Mouse (Mus musculus): Measurements from ENCODE around the gene Srsf4. TPM values are rescaled to one million over a fixed set of nuclear protein-coding genes. Genes with fewer than 3 reads are reported as not detected.

Srsf4 gene
- total RNA-seq (2021): 10 to 100 TPM; 31.2 to 32.9 TPM
- long read RNA-seq, experiment 1, transcript Srsf4-202 (6 exons, 2,257 nt): major isoform, 53 of 57 reads
- long read RNA-seq, experiment 1, partial matches to known transcripts: 1 of 57 reads
- long read RNA-seq, experiment 1, other reads (novel, unspliced or antisense): 3 of 57 reads
- long read RNA-seq, experiment 2, transcript Srsf4-202 (6 exons, 2,257 nt): major isoform, 24 of 29 reads
- long read RNA-seq, experiment 2, partial matches to known transcripts: 3 of 29 reads
- long read RNA-seq, experiment 2, other reads (novel, unspliced or antisense): 2 of 29 reads

DNA sequence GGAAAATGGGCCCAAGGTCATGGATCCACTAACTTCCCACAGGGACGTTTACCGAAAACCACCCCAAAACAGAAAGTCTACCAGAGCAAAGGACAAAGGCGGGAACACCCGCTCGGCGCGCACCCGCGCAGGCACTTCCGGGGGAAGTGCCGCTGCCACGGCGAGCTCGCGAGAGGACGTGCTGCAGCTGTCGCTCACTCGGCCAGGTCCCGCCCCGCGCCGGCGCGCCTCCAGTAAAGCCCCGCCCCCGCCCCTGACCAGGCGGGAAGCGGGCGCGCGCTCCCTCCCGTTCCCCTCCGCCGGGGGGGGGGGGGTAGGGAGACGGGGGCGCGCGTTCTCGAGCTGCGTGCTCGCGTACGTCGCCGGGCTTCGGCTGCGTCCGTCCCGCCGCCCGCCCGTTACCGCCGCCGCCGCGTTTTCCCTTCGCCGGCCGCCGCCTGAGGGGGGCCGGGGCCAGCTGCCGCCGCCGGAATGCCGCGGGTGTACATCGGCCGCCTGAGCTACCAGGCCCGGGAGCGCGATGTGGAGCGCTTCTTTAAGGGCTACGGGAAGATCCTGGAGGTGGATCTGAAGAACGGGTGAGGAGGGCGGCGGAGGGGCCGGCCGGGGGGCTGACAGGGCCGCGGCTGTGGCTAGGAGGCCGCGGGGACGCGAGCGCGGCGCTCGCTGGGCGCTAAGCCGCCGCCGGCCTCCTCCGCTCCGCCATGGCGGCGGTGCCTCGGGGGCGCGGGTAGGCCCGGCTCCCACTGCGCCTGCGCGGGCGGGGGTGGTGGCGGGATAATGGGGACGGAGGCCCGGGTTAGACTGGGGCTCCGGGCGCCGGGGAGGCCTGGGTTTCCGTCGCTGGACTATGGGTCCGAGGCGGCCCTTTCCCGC, at the start of gene Srsf4:
TSS of gene Srsf4 (plus strand) at position 325 of the 876 bp plus-strand sequence.
- peak; percentile 92 to 96 for DNase-seq

DNA sequence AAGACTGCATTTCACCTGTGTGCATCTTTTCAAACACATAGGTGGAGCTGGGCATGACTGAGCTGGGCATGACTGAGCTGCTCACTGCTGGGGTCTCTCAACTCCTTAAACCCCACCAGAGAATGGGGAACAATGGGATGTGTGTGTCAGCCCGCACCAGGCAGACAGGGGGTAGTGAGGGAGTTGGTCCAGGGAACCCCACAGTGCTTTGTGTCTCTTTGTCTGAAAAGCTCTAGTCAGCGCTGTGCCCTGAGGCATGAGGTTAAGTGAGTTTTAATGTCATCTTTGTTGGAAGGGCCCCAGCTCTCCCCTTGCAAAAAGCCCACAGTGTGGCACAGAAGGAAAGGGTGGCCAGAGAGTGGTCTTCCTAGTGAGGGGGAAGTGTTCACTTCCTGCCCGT, 48.5 kb upstream of the Srsf4 start:
- no peak for DNase-seq

GRCm38 (mm10) chr4:131825830-131826229, 47.6 kb upstream of the Srsf4 start:
- DNase-seq: peak; percentile 52 to 59

- no peak for DNase-seq
Observed at GRCm38 (mm10) chr4:131826905-131827304, 46.5 kb upstream of the Srsf4 start.

- DNase-seq: no peak
Observed at GRCm38 (mm10) chr4:131829123-131829522, 44.3 kb upstream of the Srsf4 start.

DNA sequence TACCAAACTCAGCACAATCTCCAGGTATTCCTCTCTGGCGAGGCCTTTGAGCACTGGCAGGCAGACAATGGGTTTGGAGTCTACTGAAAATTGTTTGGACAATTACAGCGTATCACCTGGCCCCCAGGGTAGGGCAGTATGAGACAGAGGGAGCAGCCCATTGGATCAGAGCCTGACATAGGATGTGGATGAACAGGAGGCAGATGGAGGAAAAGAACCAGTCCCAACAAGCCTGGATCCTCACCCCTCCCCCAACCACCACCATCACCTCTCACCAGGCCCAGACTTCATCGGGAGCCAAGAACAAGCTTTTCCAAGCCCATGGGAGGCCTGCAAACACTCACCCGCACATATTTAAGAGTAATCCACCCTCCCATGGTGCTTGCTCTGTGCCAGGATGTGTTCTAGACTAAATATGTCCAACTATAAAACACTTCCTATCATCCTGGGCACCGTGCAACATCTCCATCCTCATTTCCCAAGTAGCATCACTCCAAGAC, 41.8 kb upstream of the Srsf4 start:
- DNase-seq: no peak

GRCm38 (mm10) chr4:131832759-131833407, 40.5 kb upstream of the Srsf4 start:
- no peak for DNase-seq

DNA sequence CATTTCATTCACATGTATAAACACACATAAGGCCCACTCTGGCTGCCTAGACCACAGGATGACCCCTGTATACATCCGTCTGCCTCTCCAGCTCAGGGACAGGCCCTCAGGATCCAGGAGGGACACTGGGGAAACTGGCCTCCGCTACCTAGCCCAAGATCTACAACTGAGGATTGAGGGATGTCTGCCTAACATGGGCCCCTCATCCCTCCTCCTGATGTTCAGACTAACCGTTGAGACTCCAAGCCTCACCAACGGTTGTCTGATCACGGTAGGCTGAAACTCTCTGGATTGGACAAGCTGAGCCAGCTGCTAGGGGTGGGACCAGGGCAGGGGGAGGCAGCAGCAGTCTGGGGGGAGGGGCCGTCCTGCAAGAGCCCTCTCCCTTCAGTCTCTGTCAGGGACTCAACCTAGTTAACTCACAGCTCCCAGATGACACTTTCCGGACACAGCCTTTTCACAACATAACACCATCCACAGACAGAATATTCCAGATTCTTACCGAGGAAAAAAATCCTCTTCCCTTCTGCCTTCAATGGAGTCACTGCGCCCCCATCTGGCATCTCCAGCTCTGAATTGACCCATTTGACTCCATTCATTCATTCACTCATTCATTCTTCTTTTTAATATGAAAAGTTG, 39.3 kb upstream of the Srsf4 start:
- peak in 1 of 2 experiments; percentile 42 for DNase-seq

- DNase-seq: peak; percentile 70 to 71
Observed at GRCm38 (mm10) chr4:131836351-131836881, 37.0 kb upstream of the Srsf4 start.

DNA sequence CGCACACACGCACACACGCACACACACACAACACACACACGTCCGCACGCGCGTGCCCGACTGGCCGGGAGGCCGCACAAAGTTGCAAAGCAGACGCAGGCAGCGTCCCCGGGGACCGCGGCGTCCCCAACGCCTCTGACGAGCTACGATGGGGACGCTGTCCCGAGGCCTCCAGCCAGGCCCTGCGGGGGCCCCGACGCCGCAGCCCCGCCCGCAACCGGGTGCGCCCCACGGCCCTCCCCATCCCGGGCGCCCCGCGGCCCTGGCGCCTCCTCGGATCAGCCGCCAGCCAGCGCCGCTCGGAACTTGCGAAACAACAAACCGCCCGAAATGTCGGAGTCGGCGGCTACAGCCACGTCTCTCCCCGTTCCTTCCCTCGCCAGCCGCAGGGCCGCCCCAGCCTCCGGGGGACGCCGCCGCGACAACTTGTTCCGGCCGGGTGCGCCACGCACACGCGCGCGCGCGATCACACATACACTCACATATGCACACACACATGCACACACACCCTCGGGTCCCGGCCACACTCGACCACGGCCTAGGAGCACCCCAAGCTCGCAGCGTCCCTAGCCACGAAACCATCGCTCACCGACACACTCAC, 36.4 kb upstream of the Srsf4 start:
- peak; percentile 53 to 70 for DNase-seq

- DNase-seq: peak; percentile 92 to 96
Observed at GRCm38 (mm10) chr4:131837872-131838524, 35.4 kb upstream of the Srsf4 start, which contains the start of gene Ptpru. Ptpru (minus strand) TSS chr4:131838288.

DNA sequence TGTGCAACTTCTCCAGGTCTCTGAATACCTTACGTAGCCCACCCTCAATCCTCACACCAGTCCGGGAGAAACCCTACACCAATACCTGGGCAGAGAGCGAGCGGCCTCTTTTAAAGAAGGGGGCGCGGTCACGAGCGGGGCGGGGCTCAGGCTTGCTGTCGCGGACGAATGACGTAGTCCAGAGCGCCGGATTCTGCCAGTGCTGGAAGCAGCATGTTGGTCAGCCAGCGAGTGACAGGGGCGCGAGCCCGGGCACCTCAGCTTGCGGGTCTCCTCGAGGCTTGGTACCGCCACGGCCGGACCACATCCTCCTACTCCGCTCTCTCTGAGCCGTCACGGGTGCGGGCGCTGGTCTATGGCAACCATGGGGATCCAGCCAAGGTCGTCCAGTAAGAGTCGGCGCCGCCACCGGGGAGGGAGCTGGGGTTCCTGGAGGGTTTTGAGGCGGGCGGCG, 30.1 kb upstream of the Srsf4 start, which contains the start of gene Mecr:
TSS of gene Mecr (plus strand) at position 181 of the 454 bp plus-strand sequence.
- DNase-seq: peak; percentile 92 to 97

DNA sequence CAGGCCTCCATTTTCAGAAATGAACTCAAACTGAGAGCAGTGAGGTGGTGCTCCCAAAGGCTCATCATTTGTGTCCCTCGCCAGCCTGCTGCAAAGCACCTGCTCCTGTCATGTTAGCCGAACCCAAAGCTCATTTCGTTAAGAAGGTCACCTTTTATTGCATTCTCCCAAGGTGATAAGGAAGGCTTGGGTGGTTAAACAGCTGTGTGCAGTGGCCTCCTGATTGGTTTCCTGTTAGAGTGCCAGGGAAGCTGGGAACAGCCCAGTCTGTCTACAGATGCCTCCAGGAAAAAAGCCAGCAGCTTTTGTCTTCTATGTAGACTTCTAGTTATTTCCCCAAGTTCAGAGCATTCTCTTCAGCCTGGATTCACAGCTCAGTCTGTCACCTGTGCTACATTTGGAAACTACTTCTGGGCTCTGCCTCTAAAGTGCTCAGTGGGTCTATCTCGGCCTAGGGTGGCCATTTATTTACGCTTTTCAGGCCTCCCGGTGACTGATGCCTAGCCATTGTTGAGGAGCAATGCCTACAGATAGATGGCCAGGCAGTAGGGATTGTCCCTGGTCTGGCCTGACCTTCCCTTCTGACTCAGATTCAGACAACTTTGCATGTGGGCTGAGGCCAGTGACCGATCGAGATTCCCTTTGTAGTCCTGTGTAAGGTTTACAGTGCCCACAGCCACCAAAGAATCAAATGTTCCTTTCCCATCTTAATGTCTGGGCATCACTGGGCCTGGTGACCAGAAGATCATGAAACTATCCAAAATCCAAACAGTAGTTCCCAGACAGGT, 27.2 kb upstream of the Srsf4 start:
- DNase-seq: no peak

DNA sequence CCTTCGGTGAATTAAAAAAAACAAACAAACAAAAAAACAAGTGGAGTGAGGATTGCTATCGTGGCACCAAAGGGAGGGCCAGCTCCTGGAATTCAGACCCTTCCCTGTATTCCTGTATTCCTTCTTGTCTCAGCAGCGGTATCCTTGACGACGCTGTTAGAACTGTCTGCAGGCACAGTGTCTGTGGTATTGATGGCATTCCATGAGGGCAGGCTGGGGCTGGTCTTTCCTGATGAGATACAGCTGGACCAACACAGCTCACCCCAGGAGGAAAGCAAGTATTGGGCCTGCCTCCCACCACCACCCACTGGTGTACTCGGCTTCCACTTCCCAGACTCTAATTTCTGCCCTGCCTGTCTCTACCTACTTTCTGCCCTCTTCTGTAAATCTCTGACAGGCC, 25.3 kb upstream of the Srsf4 start:
- no peak for DNase-seq

DNA sequence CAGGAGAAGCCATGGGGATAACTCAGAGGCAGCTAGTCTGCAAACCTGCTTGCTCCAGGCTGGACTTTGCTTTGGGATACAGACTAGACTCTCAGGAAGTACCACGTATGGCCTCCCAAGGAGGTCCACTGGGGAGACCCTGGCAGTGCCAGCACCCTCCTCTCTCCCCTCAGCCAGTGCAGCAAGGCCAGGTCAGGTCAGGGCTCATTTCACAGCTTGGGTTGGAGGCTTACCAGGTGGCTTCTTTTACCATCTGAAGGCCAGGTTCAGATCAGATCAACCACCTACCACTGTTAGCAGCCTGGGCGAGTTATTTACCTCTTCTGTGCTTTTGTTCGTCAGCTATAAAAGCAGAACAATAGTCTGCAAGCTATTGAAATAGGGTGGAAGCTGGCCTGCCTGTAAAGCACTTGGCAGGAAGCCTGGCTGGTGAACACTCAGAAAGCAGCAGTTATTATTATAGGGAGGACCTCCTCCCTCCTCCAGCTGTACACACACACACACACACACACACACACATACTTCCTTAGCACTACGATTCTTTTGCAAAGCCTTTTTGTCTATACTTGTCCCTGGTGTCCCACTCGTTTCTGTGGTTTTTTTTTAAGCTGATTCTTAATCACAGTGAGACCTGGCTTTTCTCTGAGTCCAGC, 23.3 kb upstream of the Srsf4 start:
- peak; percentile 68 to 82 for DNase-seq

GRCm38 (mm10) chr4:131854950-131855349, 18.5 kb upstream of the Srsf4 start:
- DNase-seq: peak in 1 of 2 experiments; percentile 43

GRCm38 (mm10) chr4:131860492-131861340, 12.7 kb upstream of the Srsf4 start:
- peak; percentile 82 to 92 for DNase-seq

GRCm38 (mm10) chr4:131861341-131861739, 12.1 kb upstream of the Srsf4 start:
- peak in 1 of 2 experiments; percentile 26 for DNase-seq

All from heart, adult 18-20 months (tissue).